Comparison of ENCODE assay signal across 9 mouse cellular contexts in the genomic region with DNA sequence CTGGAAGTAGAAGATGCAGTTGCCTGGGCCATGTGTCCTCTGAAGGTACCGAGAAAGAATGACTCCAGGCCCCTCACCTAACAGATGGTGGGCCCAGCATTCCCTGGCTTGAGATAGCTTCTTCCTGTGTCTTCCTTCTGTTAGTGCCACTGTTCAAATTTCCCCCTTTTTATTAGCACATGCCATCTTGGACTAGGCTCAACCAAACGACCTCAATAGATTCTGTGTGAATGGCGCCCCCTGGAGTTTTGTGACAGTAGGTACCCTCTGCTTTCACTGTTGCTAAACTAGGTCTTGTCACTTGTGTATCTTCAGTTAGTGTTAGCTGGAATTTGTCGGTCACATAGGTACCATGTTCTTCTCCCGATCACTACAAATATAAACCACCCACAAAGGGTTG. TPM values are rescaled to one million over a fixed set of nuclear protein-coding genes. Genes with fewer than 3 reads are reported as not detected.
DNase-seq lines count a peak whose midpoint lies in the region; ATAC-seq and TF ChIP-seq lines count a peak whose summit lies in the region.
"Had no signal": no experiment of that assay in that cellular context is flagged by ENCODE, and none has a peak within 500 bp of the region (broad histone marks: within the 10 kb centered on the region; RNA-seq: fewer than 3 reads in every experiment).

No protein-coding gene starts in this region.

- H3K4me3 ChIP-seq in hindbrain, embryonic 11.5 days (ENCODE audit: low read depth, low read length), result no peak overlapping the region
- no peak overlapping the region for H3K4me3 ChIP-seq in hindbrain, embryonic 12.5 days
- H3K4me3 ChIP-seq in cortical plate, adult 2 months (ENCODE audit: insufficient read depth, low read length), result no peak overlapping the region
- H3K4me3 ChIP-seq: embryonic facial prominence, embryonic 12.5 days had no signal

- H3K27ac ChIP-seq in hindbrain, embryonic 11.5 days (ENCODE audit: low read depth, low read length), result no peak overlapping the region
- no peak overlapping the region for H3K27ac ChIP-seq in hindbrain, embryonic 12.5 days
- H3K27ac ChIP-seq in cortical plate, adult 2 months (ENCODE audit: insufficient read depth, low read length), result no peak overlapping the region
- H3K27ac ChIP-seq: embryonic facial prominence, embryonic 12.5 days had no signal

- TF ChIP-seq POLR2A in cortical plate, adult 2 months (IDR thresholded peaks at IDR 0.05; ENCODE audit: extremely low read depth, insufficient read depth, low read length), result no peak

- no peaks in the 10 kb centered on the region for H3K36me3 ChIP-seq in hindbrain, embryonic 11.5 days (ENCODE audit: control insufficient read depth, insufficient read depth, low read length)
- no peaks in the 10 kb centered on the region for H3K36me3 ChIP-seq in hindbrain, embryonic 12.5 days
- H3K36me3 ChIP-seq: embryonic facial prominence, embryonic 12.5 days had no signal

- no peak overlapping the region for H3K9ac ChIP-seq in hindbrain, embryonic 11.5 days (ENCODE audit: low read depth, low read length)
- no peak overlapping the region for H3K9ac ChIP-seq in hindbrain, embryonic 12.5 days
- H3K9ac ChIP-seq: embryonic facial prominence, embryonic 12.5 days had no signal

- H3K9me3 ChIP-seq in hindbrain, embryonic 11.5 days (ENCODE audit: control insufficient read depth, low read length), result no peaks in the 10 kb centered on the region
- no peaks in the 10 kb centered on the region for H3K9me3 ChIP-seq in hindbrain, embryonic 12.5 days (replicated peaks)
- H3K9me3 ChIP-seq: embryonic facial prominence, embryonic 12.5 days had no signal

- TF ChIP-seq CTCF in cortical plate, adult 2 months (IDR thresholded peaks at IDR 0.05; ENCODE audit: extremely low read depth, insufficient read depth, low read length), result peak; percentile 32; the same call in 1 of the 2 replicates

- H3K4me2 ChIP-seq in hindbrain, embryonic 11.5 days (replicated peaks; ENCODE audit: low read depth, low read length), result no peak overlapping the region
- H3K4me2 ChIP-seq in hindbrain, embryonic 12.5 days (replicated peaks), result no peak overlapping the region
- H3K4me2 ChIP-seq: embryonic facial prominence, embryonic 12.5 days had no signal

- ATAC-seq in hindbrain, embryonic 11.5 days (ENCODE audit: low FRiP score), result no peak
- no peak for ATAC-seq in hindbrain, embryonic 12.5 days (ENCODE audit: low FRiP score)

- H3K4me1 ChIP-seq in hindbrain, embryonic 11.5 days (replicated peaks; ENCODE audit: control insufficient read depth, insufficient read depth, low read length), result no peaks in the 10 kb centered on the region
- no peaks in the 10 kb centered on the region for H3K4me1 ChIP-seq in hindbrain, embryonic 12.5 days
- no peaks in the 10 kb centered on the region for H3K4me1 ChIP-seq in cortical plate, adult 2 months (ENCODE audit: control insufficient read depth, insufficient read depth, low read length)
- H3K4me1 ChIP-seq: embryonic facial prominence, embryonic 12.5 days had no signal

- no peaks in the 10 kb centered on the region for H3K27me3 ChIP-seq in hindbrain, embryonic 11.5 days (ENCODE audit: control insufficient read depth, insufficient read depth, low read length)
- H3K27me3 ChIP-seq in hindbrain, embryonic 12.5 days, result no peaks in the 10 kb centered on the region
- H3K27me3 ChIP-seq: embryonic facial prominence, embryonic 12.5 days had no signal

- DNase-seq in hindbrain, embryonic 11.5 days (ENCODE audit: low spot score), result peak; percentile 50
- DNase-seq in CD4-positive helper T cell, adult 2 months (ENCODE audit: low read depth, low spot score), result peak; percentile 13
- DNase-seq in adrenal gland, adult (ENCODE audit: inconsistent age in 2 of 2, low spot score in 1 of 2), result peak; percentile 67 to 89
- DNase-seq in kidney, postnatal 4 days, result peak; percentile 45 to 47
- peak; percentile 18 for DNase-seq in lung, postnatal 36 days
- no peak for DNase-seq in urinary bladder, postnatal 10 days (ENCODE audit: low spot score)

- 55% methylated on average over 5 of the region's 5 CpGs for WGBS in hindbrain, embryonic 11.5 days
- 56% methylated on average over 5 of the region's 5 CpGs for WGBS in hindbrain, embryonic 12.5 days

RNA-seq across cellular contexts. Expression of gene Prune2, which starts 29.0 kb away (rescaled TPM):
- polyA plus RNA-seq in hindbrain, embryonic 11.5 days (2014; fragmentation: Nextera tagmentation; extraction: Ambion mirVana), result 2.4 and 2.9 TPM in 2 replicates
- polyA plus RNA-seq in hindbrain, embryonic 12.5 days (2016; fragmentation: Nextera tagmentation; extraction: Ambion mirVana), result 3.3 and 3.7 TPM in 2 replicates
- 34.2 and 37.2 TPM in 2 replicates for polyA plus RNA-seq in cortical plate, adult 2 months (2012; rRNA removed)
